Mouse (Mus musculus): ENCODE results near the gene Akap13.

Gene Akap13

DNA sequence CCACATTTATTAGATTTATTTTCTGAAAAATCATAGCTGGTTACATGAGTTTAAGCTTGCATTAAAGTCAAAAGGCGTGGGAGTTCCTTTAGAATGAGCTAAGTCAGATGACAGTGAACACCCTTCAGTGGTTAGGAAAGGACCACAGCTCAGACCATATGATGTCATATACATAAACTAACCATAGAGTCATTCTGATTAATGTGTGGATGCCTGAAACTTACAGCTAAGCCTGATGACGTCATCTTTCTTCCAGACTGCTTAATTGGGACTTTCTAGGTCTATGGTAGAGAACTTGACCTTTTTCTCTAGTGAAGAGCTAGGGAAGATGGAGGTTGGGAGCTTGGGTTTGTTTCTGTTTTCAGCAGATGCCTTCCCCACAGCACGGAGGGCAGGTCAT lies 211.6 kb downstream of the Akap13 start:
- DNase-seq (ENCODE audit: low read depth, low spot score) = no peak

DNA sequence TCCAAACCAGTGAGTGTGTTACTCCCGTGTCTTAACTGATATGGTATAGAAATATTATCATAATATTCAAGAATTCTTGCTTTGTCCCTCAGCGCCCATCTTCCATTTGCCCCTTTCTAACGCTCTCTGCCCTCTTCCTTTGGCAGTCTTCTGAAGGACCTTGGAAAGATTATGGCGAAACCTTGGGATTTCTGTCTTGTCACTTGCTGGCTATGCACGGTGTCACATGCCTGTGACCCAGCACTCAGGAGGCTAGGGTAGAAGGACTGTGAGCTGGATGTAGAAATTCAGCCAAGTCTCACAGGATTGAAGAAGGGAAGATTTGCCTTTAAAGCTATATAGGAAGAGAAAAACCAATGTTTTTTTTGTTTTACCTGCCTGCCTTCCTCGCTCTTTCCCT lies 212.2 kb downstream of the Akap13 start:
- no peak for DNase-seq (ENCODE audit: low read depth, low spot score)

DNA sequence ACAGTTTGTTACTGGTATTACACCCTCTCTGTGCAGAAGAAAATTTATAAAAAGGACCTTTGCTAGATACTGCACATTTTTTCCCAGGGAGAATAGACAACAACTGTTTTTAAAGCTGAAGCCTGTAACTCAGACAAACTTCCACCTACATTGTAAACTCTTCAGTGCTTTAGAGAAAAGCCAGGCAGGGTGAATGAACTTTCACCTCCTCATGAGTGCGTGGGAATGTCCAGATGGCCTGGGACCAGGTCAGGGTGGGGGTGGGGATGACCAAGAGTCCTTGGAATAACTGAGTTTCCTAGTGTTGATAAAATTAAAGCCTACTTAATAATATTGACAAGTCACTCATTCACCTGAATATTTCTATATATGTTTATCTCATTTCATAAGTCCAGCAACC lies 213.1 kb downstream of the Akap13 start:
- DNase-seq (ENCODE audit: low read depth, low spot score) = no peak

DNA sequence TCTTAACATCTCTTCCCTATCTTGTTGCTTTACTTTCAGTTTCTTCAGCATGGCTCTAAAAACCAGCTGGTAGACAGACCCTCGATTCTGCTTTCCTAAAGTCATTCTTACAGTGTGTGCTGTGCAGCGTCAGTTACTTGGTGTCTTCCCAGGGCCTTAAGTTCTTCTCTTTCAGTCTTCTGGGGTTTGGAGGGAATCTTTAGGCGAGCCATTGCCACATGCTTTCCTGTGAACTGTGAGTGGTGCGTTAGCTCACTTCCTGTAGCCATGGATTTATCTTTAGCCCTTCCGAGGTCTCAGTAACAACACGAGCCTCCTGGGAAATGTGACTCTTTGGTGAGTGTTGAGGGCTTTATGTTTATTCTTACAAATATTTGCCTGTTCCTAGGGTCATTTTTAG lies 214.1 kb downstream of the Akap13 start:
- no peak for DNase-seq (ENCODE audit: low read depth, low spot score)

DNA sequence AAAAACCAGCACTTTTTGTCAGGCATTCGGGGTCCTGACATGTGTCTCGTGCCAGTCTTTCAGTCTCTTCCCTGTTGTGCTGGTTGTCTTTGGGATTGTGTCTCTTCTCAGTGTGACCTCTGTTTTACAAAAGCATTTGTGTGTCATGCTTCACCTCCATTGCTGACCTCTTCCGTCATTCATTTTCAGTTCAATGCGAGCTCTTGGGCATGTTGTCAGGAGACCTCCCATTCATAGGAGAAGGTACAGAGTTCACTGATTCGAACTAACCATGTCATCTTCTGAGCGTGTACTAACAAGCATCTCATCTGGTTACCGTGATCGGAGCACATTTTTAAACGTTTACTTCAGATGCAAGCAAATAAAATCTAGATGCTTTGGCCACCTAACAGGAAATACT lies 224.3 kb downstream of the Akap13 start:
- DNase-seq (ENCODE audit: low read depth, low spot score) = no peak

DNA sequence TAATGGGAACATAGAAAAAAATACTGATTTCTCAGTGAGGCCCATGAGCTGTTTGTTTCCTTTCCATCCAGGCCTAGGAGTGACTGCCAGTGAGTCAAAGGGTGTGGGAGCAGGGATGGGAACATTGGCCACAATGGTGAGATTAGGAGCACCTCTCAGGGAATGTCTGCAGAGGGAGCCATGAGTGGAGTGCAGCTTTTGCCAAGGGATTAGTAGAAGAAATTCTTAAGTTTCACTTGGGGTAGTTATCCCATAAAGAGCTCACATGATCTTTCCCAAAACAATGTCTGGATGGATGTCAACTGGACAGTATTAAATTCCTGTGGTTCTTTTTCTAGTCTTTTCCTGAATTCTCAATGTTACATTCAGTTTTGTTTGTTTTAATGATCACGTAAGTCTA lies 227.6 kb downstream of the Akap13 start:
- DNase-seq (ENCODE audit: low read depth, low spot score) = no peak

DNA sequence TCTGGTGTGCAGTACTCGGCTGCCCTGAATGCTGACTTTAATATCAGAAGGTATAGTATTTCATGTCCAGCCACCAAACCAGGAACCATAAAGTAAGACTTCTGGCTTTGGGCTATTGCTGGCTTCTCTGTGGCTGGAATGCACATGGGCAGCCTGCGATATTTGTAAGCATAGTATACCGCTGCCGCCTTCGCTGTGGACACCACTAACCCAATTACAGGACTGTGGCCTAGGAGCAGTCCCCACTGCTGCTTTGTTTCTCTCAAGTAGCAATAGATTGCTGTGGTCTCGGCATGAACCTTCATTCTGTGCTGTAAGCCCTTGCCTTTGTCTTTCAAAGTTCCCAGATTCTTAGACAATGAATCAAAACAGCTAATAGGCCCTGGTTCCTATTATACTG lies 228.1 kb downstream of the Akap13 start:
- peak; percentile 6 for DNase-seq (ENCODE audit: low read depth, low spot score)

DNA sequence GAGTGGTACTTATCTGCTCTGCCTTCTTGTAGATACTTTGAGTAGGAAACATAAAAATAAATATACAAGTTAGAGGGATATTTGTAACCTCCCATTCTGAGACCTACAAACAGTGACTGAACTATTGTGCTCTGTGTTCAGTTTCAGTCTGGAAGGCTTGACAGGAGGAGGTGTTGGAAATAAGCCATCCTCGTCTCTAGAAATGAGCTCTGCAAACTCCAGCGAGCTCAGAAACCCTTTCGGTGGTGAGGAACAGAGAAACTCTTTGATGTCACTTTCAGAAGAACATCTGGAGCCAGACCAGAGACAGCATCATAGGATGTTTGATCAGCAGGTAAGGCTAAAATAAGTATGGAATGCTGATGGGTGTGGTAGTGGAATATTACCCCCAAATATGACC lies 229.6 kb downstream of the Akap13 start:
- no peak for DNase-seq (ENCODE audit: low read depth, low spot score)

DNA sequence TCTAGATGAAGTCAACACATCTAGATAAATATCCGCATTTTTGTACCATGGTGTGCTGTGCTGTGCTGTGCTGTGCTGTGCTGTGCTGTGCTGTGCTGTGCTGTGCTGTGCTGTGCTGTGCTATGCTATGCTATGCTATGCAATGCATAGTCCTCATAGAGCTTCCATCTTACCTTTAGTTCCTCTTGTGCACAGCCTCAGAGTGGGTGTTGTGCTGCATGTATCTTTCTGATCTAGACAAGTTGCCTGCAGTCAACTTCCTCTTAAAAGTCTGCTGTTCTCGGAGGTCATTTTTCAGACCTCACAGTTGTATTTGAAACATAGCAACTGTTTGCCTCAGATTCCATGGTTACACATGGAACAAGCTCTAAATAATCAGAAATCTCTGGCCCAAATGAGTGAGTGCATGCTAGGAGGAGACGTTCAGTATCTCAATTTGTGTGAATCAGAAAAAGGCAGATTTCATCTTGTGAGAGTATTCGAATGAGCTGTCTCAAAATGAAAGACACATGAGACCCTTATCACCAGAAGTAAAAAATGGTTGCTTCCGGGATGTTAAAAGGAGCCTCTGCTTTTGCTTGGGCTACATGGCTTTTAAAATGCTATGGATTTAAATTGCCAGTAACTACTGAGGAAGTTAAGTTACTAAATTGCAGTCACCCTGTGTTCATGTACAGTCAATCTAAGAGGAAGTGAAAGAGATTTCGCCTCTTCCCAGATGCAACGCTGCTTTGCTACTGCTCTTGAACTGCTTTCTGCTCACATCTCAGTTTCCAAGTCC lies 230.9 kb downstream of the Akap13 start:
- no peak for DNase-seq (ENCODE audit: low read depth, low spot score)

DNA sequence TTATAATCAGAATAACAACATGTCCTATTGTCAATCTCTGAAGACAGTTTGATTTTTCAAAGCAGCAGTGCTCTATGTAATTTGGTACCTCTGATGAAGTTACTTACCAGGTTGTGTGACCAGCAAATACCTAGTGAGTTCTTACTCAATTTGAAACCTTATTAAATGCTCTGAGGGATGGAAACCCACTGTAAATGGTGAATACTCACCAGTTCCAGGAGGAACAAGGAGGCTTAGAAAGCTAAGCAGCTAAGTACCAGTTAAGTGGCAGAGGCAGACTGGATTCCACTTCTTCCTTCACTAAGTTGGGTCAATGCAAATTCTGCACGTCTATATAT lies 231.5 kb downstream of the Akap13 start:
- no peak for DNase-seq (ENCODE audit: low read depth, low spot score)

DNA sequence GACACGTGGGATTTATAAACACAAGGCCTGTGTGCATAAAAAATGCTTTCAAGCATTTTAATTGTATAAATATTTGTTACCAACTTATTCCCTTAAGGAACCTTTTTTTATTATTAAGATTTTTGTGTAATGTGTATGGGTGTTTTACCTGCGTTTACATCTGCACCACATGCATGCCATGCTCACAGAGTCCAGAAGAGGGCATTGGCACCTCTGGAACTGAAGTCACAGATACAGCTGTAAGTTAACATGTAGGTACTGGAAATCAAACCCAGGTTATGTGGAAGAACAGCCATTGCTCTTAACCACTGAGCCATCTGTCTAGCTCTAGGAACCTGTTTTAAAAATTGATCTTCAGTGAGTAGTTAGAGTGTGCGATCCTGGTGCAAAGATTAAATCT lies 232.8 kb downstream of the Akap13 start:
- DNase-seq (ENCODE audit: low read depth, low spot score) = peak; percentile 27

DNA sequence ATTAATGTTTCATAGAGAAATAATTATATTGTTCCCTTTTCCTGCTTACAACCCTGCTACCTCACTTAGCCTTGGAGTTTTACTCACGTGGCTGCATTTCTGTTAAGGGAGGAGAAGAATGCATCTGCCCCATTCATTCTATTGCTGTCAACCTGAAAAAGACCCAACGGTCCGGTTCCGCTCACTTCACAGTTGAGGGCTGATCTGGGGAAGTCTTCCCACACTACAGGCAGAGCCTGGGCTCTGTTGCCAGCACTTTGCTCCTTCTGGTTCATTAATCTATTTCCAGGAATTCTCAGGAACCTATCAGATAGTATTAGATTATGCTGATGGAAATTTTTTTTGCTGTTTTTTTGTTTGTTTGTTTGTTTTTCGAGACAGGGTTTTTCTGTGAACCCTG lies 239.4 kb downstream of the Akap13 start:
- no peak for DNase-seq (ENCODE audit: low read depth, low spot score)

DNA sequence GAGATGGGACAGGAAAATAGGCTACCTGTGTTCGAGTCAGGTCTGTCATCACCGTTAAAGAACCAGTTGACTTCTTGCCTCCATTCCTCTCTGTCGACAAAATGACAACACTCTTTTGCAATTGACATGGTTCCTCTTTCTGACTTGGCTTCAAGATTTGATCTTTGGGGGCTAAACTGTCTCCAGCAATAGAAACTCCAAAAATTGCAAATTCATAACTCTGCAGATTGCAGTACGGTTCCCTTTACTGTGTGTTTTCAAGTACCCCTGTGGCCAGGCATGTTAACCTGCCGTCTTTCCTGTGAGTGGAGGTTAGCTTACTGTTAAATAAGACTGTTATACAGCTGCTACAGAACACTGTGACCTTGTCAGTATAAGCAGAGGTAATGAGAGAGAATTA lies 244.5 kb downstream of the Akap13 start:
- DNase-seq (ENCODE audit: low read depth, low spot score) = no peak

DNA sequence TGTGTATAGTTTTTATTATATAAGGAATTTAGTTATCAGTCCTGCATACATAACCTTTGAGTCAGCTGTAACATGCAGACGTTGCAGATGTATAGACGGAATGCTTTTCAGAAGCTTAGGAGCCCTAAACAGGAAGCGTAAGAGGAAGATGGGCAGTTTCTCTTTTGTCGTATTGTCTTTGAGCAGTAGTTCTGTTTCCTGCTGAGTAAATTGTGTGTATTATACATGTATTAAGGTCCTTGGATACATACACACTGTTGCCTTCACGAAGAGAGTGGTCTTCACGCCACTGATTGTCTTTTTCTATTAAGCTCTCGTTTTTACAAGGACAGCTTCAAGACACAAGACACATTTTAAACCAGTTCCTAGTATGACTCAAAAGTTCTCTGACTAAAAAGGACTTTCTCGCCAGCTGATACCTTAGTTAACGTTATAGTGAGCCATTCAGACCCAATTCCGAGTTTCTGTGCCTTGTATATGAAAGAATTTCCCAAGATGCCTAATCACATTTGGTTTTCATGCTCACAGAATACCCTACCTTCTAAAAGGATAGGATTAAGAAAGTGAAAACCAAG lies 245.5 kb downstream of the Akap13 start:
- no peak for DNase-seq (ENCODE audit: low read depth, low spot score)

DNA sequence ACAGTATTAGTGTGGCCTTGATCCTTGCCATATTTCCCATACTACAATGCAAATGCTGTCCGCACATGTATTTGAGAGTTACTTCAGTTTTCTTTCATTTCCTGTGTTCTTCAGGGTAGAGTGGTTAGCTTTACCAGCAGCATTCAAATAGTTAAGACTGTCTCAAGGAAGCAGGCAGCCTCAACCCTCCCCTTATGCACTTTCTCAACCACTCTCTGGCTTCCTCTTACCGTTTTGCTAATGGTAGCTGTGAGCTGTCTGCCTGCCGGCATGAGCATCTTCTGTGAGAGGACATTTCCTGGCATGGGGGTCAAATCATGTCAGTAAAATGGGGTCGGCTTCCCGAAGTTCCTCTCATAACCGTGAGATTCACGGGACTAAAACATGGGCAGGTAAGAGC lies 246.4 kb downstream of the Akap13 start:
- DNase-seq (ENCODE audit: low read depth, low spot score) = no peak

DNA sequence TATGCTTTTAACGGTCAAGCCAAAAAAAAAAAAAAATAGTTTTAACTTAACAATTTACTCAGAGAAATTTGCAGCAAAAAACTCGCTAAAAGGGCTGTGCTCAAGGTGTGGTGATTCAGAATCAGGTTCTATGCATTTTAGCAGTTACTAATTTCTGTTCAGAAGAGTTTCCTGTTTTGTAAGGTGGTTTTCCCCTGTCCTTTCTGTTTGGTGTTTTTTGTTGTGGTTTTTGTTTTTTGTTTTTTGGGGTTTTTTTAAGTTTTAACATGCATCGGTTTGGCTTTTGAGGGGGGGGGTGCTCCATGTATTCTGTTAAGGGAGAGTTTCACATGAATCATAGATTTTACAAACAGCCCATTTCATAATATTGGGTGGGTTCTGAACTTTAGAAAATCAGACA lies 247.0 kb downstream of the Akap13 start:
- DNase-seq (ENCODE audit: low read depth, low spot score) = no peak

DNA sequence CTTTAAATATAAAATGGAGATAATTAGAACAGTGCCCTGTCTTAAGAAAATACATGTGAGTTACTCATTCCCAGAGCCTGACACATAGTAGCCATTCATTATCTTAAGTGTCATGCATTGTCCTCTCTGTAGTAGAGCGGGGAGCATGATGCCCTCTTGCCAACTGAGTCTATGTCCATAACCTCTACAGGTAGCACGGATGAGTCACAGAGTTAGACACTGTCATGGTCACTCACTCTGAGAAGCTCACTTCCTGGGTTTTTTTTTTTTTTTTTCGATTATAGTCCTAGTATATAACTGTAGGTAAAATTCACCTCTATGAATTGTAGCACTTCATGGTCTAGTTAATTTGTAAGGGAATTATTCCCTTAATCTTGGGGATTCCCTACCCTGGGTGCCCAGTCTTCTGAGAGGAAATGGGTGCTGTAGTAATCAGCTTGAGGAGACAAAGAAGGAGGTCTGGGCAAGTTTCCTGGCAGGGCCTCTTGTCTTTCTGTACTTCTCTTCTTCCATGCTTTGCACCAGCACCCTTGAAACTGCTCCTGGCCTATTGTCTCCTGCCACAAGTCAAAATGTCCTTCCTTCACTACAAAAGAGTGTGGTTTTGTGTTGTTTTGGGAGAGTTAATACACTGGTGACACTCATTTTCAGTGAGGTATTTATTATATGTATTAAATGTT lies 247.8 kb downstream of the Akap13 start:
- no peak for DNase-seq (ENCODE audit: low read depth, low spot score)

DNA sequence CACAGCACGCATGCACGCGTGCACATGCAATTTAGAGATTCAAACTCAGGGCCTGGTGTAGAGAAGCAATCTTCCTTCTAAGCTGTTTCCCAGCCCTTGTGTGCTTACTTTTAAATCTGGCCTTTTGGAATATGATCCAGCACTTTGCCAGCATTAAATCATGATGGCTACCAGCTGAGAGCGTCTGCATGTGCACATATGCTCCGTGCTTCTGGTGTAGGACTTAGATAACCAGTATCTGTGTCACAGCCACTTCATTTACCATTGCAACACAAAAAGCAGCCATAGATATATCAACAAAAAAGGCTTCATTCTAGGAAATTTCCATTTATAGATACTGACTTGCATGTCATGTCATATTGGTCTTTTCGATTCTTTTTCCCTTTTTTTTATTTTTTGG lies 249.5 kb downstream of the Akap13 start:
- DNase-seq (ENCODE audit: low read depth, low spot score) = no peak

DNA sequence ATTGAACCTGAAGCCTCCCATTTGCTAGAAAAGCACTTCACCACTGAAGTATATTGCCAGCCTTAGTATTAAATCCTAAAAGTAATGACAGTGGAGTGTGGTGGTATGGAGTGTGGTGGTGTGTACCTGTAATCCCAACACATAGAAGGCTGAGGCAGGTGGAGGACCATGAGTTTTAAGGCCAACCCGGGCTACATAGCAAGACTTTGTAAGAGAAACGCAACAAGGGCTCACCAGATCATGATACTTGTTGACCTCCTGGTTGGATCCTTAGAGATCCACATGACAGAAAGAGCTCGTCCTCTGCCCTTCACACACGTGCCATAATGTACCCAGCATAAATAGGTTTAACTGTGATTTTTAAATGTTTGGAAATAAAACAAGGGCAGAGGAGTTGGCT lies 254.6 kb downstream of the Akap13 start:
- DNase-seq (ENCODE audit: low read depth, low spot score) = no peak

DNA sequence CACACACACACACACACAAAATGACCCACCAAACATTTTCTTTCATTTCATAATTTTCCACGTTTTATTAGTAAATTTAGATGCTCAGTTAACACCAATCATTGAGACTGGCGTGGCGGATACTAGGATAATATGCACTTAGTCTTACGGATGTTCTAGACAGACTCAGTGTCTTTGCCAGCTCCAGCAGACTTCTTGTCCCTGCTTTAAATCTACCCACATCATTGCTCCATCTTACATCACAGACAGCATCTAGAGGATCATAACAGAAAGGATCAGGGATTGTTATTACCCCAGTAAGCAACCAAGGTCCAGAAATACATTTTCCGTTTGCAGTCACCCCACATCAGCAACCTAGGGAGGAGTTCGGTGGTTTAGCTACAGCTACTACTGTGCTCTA lies 255.6 kb downstream of the Akap13 start:
- no peak for DNase-seq (ENCODE audit: low read depth, low spot score)

DNA sequence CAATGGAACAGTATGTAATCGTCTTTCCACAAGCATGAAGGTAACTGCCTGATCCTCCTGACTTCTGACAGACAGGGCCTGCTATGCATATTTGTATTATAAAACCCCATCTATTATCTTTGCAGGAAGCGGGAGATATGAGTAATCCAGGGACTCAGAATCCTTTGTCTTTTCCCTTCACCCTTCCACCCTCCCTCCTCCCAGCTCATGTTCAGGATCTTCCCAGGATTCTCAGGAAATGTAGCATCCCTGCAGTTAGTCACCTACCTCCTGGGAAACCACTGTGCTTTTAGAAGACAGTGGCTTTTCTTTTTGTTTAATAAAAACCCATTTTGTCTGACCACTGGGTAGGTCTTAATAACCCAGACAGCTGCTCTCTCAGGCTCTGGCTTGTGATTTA lies 256.1 kb downstream of the Akap13 start:
- no peak for DNase-seq (ENCODE audit: low read depth, low spot score)

DNA sequence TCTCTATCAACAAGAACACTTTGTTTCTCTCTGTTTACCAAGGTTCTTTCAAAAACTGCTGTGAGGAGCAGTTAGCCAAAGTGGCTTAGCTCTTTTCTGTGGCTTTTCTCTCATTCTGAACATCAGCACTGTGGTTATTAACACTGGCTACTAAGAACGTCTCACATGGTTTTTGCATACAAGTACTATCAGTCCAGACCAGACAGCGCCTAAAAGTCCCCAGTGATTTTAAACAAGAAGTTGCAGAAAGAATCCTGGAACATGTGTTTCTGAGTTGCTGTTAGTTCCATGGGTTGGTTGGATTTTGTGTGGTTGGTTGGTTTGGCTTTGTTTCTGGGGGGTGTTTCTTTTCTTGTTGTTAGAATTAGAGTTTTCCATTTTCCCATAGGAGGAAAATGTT lies 257.5 kb downstream of the Akap13 start:
- no peak for DNase-seq (ENCODE audit: low read depth, low spot score)

DNA sequence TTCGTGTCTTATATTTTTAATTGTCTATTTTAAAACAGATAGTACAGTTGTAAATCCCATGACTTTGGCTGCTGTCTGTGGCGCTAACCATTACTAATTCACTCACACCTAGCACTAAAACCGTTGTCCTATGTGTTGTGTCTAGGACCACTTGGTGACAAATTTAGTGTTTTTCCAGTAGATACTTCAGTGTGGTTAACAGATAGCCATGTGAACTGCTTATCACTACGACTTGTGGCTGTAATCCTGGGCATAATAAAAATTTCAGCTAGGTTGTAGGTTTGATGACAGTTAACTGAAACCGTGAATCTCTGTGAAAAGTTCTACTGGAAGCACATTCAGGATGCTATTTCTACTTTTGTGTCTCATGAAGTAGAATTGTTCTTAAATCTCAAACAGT lies 258.6 kb downstream of the Akap13 start:
- no peak for DNase-seq (ENCODE audit: low read depth, low spot score)
